Mouse (Mus musculus): ENCODE measurements around the gene Sf3b3. TPM values are rescaled to one million over a fixed set of nuclear protein-coding genes. Genes with fewer than 3 reads are reported as not detected.

Sf3b3 gene
- polyA plus RNA-seq, 1 experiment = 39.9 TPM

- no peak for DNase-seq (ENCODE audit: extremely low spot score in 1 of 2, low spot score in 1 of 2)
Measured at GRCm38 (mm10) chr8:110847645-110848495, 1.3 kb upstream of the Sf3b3 start.

DNA sequence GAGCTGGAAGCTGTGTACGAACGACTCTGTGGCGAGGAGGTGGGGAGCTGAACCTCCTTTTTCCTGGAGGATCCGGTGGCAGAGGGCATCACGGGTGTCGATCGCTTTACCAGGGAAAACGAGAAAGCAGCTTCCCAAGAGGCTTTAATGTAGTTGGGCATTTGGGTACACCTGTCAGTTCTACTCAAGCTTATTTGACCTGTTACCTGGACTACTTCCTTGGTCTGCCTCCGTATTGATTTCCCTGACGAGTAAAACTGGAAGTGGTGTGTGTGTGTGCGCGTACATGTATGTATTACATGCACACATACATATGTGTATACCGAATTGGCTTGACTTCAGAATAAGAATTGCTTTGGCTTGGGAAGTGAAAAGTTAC, 573 bp upstream of the Sf3b3 start:
- DNase-seq (ENCODE audit: extremely low spot score in 1 of 2, low spot score in 1 of 2) = no peak

DNA sequence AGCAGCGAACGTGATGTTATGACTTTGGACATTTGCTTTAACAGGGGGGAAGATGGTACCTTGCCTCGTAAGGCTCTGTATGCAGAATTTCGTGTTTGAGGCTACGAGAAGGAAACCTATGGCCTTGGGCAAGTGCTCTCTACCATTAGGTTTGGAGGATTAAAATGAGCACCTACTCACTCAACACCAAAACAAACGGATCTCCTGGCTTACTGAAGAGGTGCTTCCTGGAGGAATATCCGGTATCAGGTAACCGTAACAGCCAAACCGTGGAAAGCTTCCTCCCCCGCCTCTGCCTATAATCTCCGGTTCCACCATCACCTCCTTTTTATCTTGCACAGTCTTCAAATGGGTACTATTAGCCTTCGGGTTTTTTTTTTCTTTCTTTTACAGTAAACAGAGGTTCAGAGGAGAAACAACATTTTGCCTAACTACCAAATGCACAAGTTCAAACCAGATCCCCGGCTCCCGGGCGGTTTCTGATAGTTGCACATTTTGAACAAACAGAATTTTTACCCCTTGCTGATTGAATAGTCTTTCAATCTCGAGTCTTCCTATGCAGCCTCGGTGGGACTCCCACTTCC, 674 bp downstream of the Sf3b3 start:
- DNase-seq (ENCODE audit: extremely low spot score in 1 of 2, low spot score in 1 of 2) = no peak

DNA sequence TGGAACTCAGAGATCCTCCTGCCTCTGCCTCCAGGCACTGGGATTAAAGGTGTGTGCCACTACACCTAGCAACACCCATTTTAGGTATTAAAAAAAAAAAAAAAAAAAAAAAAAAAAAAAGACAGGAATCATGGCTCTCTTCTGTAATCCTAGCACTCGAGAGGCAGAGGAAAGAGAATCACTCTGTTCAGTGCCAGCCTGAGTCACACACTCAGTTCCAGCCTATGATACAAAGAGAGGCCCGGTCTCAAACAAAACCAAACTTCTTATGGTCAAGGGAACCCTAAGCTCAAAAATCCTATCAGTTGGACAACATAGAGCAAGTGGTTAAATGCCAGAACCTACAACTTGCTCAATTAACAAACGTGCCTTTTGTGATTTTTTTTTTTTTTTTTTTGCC, 1.6 kb downstream of the Sf3b3 start:
- no peak for DNase-seq (ENCODE audit: extremely low spot score in 1 of 2, low spot score in 1 of 2)

DNA sequence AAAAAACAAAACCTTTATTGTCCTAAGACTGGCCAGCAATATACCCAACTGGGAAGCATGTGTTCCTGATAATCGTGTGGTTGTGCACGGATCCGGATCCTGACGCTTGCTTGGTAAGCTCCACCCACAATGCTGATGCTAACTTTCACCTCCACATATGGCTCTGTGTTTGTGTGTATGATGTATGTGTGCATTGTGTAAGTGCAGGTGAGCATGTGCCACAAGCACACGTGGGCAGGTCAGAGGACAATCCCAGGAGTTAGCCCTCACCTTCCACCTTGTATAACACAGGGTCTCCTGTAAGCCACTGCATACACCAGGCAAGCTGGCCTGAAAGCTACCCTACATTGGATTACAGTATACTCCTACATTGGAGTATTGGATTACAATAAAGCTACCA, 3.4 kb downstream of the Sf3b3 start:
- no peak for DNase-seq (ENCODE audit: extremely low spot score in 1 of 2, low spot score in 1 of 2)

GRCm38 (mm10) chr8:110842012-110842574, 4.5 kb downstream of the Sf3b3 start:
- DNase-seq (ENCODE audit: extremely low spot score in 1 of 2, low spot score in 1 of 2) = no peak

- no peak for DNase-seq (ENCODE audit: extremely low spot score in 1 of 2, low spot score in 1 of 2)
Measured at GRCm38 (mm10) chr8:110831956-110832355, 14.6 kb downstream of the Sf3b3 start.

DNA sequence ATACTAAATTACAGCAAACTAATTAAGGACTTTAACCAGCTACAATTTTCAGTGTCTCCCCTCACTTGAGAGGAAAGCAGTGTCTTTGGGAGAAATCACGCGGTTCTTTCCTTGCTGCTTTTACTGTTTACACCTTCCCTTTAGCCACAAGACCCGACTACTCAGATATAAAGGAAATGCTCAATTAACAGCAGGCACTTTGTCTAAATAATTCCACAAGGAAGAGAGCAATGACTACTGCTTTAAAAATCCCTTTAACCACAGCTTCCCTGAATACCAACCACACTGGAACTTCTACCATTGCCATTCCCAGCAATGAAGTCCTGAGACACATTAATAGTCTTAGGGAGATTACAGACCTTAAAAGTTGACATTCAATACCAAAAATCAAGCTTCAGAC, 18.1 kb downstream of the Sf3b3 start:
- DNase-seq (ENCODE audit: extremely low spot score in 1 of 2, low spot score in 1 of 2) = no peak

DNA sequence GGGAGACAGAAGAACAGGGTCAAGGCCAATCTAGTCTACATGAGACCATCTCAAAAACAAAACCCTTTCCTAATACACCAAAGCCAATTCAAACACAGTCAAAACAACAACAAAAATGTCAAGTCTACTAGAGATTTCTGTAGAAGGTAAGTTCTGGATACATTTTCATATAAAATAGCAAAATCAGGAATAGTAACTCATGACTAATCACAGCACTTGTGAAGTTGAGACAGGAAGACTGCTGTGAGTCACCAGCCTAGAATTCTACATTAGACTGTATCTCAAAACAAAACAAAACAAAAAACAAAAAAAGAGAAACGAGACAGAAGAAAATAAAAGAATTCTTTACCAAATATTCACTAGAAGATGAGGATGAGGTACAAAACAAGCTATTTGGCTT, 21.7 kb downstream of the Sf3b3 start:
- peak in 1 of 2 experiments; percentile 24 for DNase-seq (ENCODE audit: extremely low spot score in 1 of 2, low spot score in 1 of 2)

DNA sequence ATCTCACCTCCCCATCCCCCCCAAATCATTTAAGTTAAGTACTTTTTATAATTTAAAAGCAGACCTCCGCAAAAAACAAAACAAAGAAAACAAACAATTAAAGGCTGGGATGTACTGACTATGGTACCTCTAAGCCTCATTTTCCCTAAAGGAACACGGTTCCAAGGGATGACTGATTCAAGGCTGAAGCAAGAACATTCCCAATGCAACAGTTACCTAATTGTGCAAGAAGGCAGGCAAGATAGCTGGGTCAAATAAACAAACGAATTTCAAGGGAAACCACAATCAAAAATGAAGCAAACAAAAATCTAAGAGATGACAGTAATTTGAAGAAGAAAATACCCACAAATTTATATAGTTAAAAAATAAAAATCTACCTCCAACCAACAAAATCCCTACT, 24.6 kb downstream of the Sf3b3 start:
- no peak for DNase-seq (ENCODE audit: extremely low spot score in 1 of 2, low spot score in 1 of 2)

DNA sequence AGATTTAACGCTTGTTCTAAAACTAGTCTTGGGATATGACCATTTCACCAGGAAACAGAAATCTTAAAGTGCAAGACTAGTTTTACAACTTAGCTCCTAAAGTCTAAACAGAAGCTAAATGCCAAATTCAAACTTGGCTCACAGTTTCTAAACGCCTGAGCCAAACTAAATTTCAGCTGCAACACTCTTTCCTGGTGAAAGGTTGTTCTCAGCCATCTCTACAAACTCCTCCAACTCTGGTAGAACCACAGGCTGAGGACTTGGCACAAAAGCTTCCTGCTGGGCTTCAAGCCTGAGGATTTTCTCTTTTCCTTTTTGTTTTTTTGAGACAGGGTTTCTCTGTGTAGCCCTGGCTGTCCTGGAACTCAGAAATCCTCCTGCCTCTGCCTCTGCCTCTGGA, 26.3 kb downstream of the Sf3b3 start:
- DNase-seq (ENCODE audit: extremely low spot score in 1 of 2, low spot score in 1 of 2) = no peak

GRCm38 (mm10) chr8:110818593-110818992, 28.0 kb downstream of the Sf3b3 start:
- no peak for DNase-seq (ENCODE audit: extremely low spot score in 1 of 2, low spot score in 1 of 2)

DNA sequence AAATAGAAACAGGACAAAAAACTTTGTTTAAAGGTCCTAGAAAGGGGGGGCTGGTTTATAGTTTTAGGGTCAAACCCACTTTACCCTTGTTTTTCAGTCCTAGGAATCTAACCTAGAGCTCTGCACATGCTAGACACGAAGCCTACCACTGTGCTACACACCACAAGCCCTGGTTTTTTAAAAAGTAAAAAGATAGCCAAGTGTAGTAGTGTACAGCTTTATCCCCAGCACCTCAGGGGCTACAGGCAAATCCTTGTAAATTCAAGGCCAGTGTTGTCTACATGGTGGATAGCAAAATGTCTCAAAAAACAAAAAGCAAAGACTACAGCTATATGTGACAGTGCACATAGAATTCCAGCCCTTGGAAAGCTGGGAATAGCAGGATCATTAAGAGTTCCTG, 29.6 kb downstream of the Sf3b3 start:
- no peak for DNase-seq (ENCODE audit: extremely low spot score in 1 of 2, low spot score in 1 of 2)

DNA sequence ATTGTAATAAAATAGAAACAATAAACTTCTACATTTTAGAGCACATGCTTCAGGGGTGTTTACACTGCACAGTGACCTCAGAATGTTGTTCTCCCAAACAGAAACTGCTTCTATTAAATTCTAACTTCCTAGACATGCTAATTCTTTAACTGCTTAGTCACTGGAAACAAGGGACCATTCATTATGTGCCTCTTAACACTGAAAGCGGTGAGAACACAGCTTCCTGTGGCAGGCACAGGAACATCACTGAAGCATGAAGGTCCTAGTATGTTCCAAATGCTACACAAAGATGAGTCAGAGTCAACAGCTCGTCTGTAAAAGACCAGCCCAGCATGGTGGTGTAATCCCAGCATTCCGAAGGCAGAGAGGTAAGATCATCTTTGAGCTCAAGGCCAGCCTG, 31.3 kb downstream of the Sf3b3 start:
- DNase-seq (ENCODE audit: extremely low spot score in 1 of 2, low spot score in 1 of 2) = no peak

GRCm38 (mm10) chr8:110813081-110813812, 33.3 kb downstream of the Sf3b3 start:
- no peak for DNase-seq (ENCODE audit: extremely low spot score in 1 of 2, low spot score in 1 of 2)

- no peak for DNase-seq (ENCODE audit: extremely low spot score in 1 of 2, low spot score in 1 of 2)
Measured at GRCm38 (mm10) chr8:110812349-110813080, 34.1 kb downstream of the Sf3b3 start.

DNA sequence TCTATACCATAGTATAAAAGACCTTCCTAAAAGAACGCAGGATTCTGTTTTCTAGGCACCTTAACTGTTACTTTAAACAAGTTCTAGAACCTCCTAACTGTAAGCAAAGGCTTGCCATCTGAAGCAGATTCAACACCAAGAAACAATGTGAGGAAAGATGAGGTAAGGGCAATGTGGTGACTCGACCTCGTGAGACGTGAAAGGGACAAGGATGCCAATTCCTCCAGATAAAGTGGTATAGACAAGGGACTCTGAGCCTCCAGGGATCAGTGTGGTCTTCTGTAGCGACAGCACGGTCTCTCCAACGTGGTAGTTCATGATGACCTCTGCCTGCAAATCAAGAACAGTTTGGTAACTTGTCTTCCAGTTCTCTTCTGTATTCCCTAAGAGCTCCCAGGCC, 34.8 kb downstream of the Sf3b3 start:
- no peak for DNase-seq (ENCODE audit: extremely low spot score in 1 of 2, low spot score in 1 of 2)

DNA sequence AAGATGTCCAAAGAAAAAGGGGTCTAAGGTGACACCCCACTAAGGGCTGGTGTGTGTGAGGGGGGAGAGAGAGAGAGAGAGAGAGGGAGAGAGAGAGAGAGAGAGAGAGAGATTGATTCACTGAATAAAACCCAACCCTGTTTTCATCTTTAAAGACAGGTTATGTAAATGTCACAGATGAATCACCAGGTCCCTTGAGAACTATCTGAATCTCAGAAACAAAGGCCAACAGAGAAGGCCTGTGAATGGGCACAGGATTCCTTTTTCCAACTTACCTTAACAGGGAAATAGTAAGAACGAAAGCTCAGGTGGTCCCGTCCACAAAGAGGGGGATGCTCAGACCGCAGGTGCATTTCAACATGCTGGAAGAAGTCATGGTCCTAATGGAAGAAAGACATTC, 35.5 kb downstream of the Sf3b3 start:
- DNase-seq (ENCODE audit: extremely low spot score in 1 of 2, low spot score in 1 of 2) = no peak

DNA sequence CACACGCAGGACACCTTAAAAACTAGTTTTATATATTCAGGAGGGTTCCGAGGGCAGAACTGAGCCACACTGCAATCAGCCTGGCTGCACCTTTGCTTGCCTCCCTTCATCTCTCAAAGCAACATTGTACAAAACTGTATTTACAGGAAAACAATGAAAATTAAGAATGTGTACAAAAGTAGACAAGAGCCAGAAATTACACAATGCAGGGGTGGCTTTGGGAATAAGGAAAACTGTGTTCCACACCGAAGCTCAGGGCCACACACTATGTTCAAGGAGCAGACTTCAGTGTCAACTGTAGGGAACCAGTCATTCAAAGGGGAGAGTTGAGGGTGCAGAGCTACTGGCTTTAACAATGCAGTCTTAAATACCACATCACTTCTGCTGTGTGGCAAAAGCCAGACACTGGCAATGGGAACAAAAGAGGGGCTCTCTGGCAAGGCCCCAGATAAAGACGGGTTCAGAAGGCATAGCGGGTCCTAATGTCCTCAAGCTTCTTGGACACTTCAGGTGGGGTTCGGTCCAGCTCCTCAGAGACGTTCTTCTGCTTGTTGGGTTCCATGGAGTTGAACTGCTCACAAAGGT, 36.0 kb downstream of the Sf3b3 start:
- DNase-seq (ENCODE audit: extremely low spot score in 1 of 2, low spot score in 1 of 2) = no peak

DNA sequence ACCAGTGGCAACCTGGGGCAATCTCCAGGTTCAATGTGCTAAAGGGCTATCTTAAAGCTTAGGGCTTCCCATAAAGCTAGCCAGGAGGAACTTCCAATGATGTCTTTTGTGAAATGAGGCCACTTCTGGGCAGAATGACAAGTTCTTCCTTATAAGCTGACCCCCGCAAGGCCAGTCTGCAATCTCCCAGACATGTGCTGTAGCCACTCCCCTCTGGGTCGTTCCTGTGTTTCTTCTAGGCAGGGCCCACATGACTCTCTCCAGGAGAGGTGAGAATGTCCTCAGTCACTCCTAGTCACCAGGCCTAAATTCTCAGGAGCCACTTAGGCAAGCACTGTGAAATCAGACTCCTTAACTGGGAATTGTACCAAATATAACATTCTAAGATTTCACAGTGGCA, 36.8 kb downstream of the Sf3b3 start:
- DNase-seq (ENCODE audit: extremely low spot score in 1 of 2, low spot score in 1 of 2) = no peak

Measured in frontal cortex, adult 2 months (tissue).